Mouse (Mus musculus) regulatory T cell (primary cell): ENCODE measurements at regions not wholly inside any gene's neighbourhood (a gene's known extent, or its start where the extent isn't known, plus 50 kb on each side); places are given as distances from the start of the nearest gene placed in this dataset.

Experiments used
- in situ Hi-C: fragments of 300-600 bp; cut with MboI, MseI; formaldehyde crosslinking; loops from one replicate; pipeline ENCODE4 v1.15.1; 2025; ENCODE audit warnings: high pct_unique_total_duplicates

DNA sequence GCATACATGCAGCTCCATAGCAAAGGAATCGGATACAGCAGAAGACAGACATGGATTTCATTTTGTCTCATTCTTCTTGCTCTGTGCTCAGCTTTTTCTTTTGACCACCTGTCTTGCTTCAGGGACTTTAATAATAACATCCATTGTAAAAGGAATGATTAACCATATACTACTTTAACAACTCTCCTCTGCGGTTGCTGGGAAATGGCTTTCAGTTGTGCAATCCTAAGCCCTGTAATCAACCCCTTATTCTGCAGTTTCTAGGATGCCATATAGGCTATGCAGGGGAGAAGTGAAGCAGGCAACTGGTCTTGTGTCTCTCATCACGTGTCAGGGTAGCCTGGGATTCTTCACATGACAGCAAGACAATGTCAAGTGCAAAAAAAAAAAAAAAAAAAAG lies 135.8 kb upstream of the Igf1 start:
- in situ Hi-C loops: loop anchor here (10.0 kb wide), 1 partner anchor 1137 kb away; no protein-coding TSS in a partner anchor

DNA sequence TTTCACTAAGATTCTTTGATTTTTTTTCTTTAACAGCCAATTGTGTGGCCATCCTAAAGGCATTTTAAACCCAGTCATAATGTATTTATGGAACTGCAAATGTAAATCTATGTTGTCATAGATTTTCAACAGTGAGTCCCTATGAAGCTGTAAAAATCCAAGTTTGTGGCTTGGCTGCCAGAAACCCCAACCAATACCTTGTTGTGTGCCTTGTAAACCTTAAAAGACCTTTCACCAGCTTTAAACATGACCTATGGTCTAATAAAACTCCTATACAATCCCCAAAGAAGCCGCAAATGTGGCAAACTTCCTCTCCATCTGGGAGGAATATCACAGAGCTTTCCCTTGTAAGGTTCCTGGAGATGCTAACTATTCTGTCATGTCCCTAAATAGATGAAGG lies 125.4 kb upstream of the Igf1 start:
- in situ Hi-C loops: no loop called here

DNA sequence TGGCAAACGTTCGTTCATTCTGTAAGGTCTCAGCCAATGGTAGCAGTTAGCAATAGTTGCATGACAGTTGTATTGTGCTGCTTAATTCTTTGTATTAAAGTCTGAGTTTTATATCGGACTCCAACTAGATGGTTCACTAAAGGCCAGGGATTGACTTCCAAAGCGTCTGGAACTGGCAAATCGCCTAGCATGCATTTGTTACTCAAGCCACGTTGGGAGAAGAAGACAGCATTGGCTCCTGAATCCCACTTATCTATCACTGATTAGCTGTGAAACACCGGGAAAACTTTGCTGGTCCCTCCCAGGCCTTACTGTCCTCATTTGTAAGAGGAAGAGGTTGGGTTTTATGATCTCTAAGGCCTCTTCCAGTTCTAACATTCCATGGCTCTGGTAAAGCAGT lies 124.8 kb upstream of the Igf1 start:
- in situ Hi-C loops: no loop called here

DNA sequence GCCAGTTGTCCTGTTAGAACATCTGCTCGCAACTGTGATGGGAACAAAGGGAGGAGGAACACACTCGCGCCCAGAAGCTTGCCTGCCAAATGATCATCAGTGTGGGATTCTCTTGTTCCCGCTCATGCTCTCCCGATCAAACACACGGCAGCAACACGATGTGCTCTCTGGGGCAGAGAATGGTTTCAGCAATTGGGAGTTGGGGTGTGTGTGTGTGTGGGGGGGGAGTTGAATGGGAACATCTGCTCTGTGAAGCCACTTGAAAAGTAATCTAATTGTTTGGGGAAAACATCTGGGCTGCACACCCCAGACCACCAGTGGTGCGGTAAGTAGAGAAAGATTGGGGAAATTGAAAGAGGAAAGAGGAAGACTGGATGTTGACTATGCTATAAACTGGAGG lies 117.7 kb upstream of the Igf1 start:
- in situ Hi-C loops: no loop called here

DNA sequence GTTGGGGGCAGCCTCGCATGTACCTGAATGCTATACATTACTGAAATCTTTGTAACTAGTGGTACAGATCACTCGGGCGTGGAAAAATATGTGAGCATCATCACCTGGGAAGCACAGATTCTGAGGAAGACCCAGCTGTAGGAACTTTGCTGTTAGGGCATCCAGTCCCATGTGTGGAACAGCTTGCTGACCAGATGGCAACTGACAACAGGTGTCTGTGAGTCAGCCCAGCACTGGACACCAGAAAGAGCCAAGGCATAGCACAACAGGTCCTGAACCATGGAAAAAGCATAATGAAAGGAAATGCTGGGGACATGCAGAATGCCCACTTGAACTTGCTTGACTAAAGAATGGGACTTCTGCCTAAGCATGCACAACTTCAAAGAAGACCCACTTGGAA lies 115.3 kb upstream of the Igf1 start:
- in situ Hi-C loops: no loop called here

DNA sequence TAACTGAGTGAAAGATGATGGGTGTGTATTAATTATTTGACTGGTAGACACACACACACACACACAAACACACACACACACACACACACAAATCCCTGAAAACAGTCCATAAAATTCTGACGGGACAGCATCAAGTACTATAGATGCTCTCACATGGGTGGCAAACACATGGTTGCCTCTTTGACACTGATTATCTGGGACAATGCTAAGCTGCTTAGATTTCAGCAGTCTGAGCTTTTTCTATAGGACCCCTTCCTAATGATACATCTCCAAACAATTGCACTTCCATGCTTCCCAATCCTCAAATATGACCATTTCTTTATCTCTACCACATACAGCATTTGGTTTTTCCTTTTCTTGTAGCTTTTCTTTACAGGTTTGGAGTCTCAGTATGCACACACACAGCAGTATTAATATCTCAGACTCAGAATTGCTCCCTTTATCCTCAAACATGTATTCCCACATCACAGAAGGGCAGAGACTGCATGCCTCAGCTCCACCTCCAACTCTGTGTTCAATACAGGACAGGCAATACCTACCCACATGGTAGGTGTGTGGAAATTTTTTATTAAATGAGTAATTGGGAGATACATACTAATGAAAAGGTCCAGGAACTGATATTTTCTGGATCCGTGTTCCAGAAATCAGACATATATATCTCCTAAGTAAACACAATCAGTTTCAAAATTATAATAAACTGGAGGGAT lies 110.1 kb upstream of the Igf1 start:
- in situ Hi-C loops: no loop called here

DNA sequence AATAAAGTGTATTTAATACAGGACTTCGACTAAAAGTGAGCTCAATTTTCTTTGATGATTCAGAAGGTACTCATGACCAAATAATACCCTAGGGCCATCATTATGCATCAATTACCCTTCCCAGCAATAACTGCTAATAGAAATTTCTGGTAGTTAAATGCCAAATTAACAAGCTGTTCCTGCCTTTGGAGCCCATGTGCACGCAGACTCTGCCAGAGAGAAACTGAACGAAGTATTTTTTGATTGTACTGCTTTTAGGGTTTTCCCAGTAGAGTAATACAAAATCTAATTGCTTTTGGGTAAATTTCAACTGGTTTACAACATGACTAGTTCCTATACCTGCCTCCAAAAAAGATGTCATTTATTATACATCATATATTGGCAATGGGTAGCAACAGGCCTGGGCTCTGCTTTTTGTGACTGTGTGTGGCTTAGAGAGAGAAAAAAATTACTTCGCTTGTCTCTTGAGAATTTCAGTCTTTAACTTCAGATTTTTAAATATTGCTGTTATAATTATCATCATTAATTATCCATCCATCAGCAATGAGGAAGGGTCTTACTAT lies 109.4 kb upstream of the Igf1 start:
- in situ Hi-C loops: no loop called here

DNA sequence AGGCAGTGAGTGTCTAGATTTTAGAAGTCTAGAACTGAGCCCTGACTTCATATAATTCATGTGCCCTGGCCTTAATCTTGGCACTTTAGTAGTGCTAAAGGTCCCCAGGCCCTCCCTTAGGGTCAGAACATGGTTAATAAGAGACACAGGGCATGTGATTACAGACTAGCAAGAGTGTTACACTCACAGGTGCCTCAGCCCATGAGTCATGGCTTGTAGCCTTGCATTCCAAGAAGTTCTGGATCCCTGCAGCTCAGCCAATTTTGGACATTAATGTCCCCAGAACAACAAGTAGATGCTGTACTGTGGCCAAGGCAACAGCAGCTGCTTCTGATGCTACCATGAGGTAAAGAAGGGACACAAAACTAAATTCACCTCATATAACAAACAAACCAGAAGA lies 107.7 kb upstream of the Igf1 start:
- in situ Hi-C loops: no loop called here

DNA sequence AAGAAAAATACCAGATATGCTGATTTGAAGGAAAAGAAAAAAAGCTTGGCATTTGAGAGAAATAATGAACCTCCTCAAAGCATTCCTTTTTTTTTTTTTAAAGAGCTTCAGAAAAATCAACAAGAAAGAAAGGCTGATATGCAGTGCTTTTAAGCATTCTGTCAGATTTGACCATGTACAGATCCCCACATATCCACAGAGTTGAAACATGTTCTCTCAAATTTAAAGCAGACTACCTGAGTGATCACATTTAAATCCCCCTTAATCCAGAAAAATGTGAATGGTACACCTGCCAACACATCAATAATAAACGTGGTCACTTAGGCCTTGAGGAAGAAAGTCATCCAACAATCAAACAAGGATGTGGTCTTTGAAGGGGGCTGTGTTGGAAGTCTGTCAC lies 107.1 kb upstream of the Igf1 start:
- in situ Hi-C loops: no loop called here

DNA sequence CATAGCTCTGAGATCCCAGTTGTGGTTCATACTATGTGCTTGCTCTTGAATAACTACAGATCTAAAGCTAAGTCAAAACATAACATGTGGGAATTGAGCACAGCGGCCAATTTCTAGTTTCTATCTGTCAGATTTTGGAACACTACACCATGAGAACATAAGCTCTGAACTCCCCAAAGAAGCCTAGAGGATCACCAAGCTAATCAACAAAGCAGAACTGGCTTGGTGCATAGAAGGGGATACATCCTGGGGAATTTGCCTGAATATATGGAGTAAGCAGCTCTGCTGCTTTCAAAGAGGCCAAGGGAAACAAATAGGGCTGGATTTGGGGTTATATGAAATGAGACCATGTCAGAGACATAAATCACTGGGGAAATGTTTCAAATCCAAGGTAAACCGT lies 105.9 kb upstream of the Igf1 start:
- in situ Hi-C loops: no loop called here

DNA sequence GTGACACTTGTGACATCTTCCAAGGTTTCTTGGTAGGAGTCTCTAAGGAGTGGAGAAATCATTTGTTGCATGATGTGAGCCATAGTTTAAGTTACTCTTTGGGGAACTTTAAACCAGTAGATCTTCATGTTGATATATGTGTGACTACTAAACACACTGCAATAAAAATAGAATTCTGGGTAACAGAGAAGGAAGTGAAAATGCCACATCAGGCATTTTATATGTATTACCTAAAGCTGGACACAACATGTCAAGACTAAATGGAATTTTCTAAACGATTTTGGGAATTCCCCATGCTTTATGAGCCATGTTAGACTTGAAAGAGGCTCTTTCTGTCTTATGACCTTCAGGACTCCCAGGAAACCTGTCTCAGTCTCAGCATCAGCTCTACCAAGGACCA lies 104.6 kb upstream of the Igf1 start:
- in situ Hi-C loops: no loop called here

DNA sequence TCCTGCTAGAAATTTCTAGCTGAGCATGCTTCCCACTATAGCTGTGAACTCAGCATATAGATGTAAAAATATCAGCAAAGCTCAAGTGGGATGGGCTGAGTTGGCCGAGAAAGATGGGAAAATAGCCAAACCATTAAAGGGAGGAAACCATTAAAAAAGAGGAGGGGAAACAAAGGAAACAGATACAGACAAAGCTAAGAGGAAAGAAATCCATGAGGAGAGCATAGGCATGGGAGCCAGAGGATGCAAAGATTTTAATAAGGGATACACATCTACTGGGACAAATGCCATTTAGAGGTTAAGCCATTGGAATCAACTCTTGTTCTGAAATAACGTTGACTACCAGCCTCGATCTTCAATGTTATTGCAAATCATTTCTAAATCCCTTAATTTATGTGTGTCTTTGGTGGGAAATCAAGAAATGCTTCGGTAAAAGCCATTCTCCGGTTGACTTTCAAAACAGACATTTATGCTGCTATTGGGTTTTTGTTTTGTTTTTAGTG lies 96.5 kb upstream of the Igf1 start:
- in situ Hi-C loops: no loop called here

DNA sequence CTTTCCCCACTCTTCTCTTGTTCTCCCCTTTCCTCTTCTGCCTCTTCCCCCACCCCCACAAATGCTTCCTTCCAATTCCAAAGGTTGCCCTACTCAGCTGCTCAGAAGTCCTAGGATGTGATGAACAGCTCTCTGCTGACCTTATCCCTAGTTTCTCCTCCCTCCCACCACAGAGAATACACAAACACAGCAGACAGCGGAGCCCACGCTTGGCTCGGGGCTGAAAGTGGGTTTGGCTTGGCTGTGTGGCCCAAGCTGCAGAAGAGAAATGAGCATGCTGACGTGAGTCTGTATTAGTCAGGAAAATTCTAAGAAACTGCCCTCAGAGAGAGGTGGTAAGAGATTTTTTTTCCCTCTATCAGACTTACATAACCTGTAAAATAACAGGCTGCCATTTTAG lies 70.5 kb upstream of the Igf1 start:
- in situ Hi-C loops: no loop called here

DNA sequence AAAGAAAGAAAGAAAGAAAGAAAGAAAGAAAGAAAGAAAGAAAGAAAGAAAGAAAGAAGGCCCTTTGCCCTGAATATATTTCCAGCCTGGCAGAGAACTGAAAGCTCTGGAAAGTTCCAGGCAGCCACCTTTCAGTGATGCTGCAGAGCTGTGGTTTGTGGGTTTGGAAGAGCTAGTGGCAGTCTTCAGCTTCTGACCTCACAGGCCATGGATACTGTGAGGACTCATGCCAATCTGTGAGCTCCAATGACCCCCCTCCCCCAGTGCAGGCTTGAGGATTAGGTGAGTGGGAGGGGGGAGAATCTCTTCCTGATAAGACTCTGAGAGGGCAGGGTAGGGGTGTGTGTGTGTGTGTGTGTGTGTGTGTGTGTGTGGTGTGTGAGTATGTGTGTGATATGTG lies 65.7 kb upstream of the Igf1 start:
- in situ Hi-C loops: no loop called here

DNA sequence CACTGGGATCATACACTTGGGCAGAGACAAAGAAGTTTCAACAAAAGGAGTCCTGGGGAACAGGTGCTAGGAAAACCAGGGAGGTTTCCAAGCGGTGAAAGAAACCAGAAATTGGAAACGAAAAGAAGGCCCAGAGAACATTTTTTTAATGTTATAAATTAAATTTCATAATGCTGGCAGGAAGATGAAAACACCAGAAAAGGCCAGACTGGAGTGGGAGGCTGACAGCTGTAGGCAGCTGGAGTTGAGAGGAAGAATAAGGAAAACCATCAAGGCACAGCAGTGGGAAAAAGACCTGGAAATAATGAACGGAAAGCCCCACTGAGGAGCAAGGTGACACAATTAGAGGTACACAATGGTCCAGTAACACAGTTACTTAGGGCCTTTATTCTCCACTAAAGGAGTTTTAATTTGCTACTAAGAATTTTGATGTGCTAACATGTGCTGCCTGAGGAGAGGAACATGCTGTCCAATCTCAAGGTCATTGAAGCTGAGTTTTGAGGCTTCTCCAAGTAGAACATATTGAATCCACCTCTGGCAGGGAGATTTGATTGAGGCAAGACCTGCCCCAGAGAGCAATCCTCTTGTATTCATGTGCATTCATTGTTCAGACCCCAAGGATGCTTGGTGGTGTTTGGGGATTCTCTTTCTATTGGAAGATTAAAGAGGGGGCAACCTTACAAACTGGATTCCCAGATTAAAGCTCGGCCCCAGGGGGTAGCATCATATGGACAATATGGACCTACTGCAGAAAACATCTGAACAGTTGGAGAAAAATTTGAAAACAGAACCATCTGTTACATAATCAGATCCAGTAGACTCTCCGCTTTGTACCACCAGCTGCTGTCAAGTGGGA lies 53.9 kb upstream of the Igf1 start:
- in situ Hi-C loops: no loop called here

DNA sequence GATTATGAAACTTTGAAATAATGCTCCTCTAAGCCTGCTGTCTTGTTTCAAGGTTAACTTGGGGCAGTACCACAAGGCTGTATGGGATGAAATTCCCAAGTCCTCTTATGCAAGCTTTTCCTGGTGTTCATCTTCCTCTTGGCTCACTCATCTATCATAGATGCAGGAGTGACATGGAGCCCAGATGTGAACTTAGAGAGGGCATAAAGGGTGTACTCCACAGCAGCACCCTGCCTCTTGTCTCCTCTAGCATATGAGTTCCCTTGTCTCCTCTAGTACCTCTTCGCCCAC lies 53.3 kb upstream of the Igf1 start:
- in situ Hi-C loops: no loop called here
